Mouse (Mus musculus) erythroblast, embryonic 14.5 days (primary cell): ENCODE data around the gene Osgin1. TPM values are rescaled to one million over a fixed set of nuclear protein-coding genes. Genes with fewer than 3 reads are reported as not detected.

ENCODE experiments used
- H3K27me3 ChIP-seq: 2 replicates; pipeline ENCODE4 v1.6.1; 2012; ENCODE audit warnings: inconsistent platforms; ENCODE audit not compliant: control insufficient read depth
- H3K36me3 ChIP-seq: 2 replicates; pipeline ENCODE4 v1.6.1; 2012; ENCODE audit warnings: mild to moderate bottlenecking, inconsistent platforms; ENCODE audit not compliant: control insufficient read depth
- H3K4me1 ChIP-seq: 2 replicates; pipeline ENCODE4 v1.6.1; 2012; ENCODE audit warnings: inconsistent platforms; ENCODE audit not compliant: control insufficient read depth
- H3K4me3 ChIP-seq: replicated peaks from 2 replicates; pipeline ENCODE3; 2012; ENCODE audit warnings: moderate library complexity, mild to moderate bottlenecking, inconsistent platforms
- H3K9me3 ChIP-seq: 2 replicates; pipeline ENCODE4 v1.6.1; 2012; ENCODE audit warnings: low read length, inconsistent platforms, mixed read lengths; ENCODE audit not compliant: control insufficient read depth
- GATA1 ChIP-seq: IDR thresholded peaks from 2 replicates; pipeline ENCODE4 v1.6.1; 2012; ENCODE audit warnings: low read length, inconsistent platforms, mixed read lengths
- TAL1 ChIP-seq: IDR thresholded peaks from 3 replicates; pipeline ENCODE4 v1.6.1; 2012; ENCODE audit warnings: low read length, inconsistent platforms, mixed read lengths
- polyA plus RNA-seq: library from polyadenylated mRNA; stranded (reverse); fragments of >175 nt; gene quantifications from 2 replicates; pipeline ENCODE4 v1.2.3, GENCODE M21; 2012

Gene Osgin1
- polyA plus RNA-seq, 1 experiment: 0.30 TPM

DNA sequence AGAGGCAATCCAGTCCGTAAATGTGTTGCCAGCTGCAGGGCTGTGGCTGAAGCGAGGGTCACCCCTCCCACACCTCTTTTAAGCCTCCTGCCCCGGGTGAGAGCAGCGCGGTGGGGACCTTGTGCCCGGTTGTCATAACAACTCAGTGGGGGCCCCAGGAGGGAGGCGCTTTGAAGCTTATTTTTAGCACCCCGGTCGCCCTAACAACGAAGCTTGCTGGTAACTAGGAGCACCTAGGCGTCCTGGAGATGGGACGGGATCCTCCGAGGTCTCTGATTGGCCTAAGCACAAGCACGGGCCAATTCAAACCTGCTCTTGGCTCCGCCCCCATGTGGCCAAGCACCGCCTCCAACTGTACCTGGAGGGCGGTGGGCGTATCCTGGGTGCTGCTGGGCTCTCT, 32.2 kb downstream of the Osgin1 start:
- H3K27me3 ChIP-seq: peaks cover 24% of the 10 kb centered on the region
- TF ChIP-seq GATA1 (no peak), TAL1 (no peak)
- no peaks in the 10 kb centered on the region; the same call in 1 of the 2 replicates for H3K4me1 ChIP-seq
- H3K36me3 ChIP-seq: no peaks in the 10 kb centered on the region
- no peak overlapping the region for H3K4me3 ChIP-seq
- H3K9me3 ChIP-seq: no peaks in the 10 kb centered on the region; the same call in none of the 2 replicates

DNA sequence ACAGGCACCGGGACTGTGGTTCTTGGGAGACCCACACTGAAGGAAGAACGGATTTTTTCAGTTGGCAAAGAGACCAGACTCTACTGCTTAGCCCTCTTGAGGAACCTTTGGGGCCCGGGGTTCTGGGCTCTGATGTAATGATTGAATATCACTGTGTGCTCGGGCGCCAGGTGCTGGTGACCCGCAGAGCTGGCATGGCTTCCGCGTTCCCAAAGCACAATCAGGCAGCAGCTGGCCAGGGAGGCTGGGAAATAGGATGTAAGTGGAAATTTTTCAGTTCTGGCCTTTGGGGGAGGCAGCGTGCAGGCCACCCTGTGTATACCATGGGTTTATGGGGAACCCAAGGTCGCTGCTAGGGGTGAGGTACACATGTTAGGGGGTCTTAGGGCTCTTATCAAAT, 32.9 kb downstream of the Osgin1 start:
- no peak overlapping the region for H3K4me3 ChIP-seq
- TF ChIP-seq TAL1 (no peak), GATA1 (no peak)
- H3K27me3 ChIP-seq: peaks cover 24% of the 10 kb centered on the region

DNA sequence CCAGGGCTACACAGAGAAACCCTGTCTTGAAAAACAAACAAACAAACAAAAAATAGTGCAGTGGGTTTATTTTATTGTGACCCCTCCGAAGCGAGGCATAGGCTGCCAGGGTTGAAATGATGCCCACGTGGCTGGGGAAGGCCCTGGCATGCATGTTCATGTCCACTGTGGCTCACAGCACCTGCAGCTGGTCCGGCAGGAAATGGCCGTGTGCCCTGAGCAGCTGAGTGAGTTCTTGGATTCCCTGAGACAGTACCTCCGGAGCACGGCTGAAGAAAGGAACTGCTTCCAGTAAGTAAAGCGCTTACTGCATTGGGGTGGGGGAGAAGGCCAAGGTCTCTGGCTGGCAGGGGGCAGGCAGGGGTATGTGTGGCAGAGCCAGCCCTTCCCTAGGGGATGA, 34.2 kb downstream of the Osgin1 start:
- Histone ChIP-seq H3K4me3 (no peak overlapping the region), H3K4me1 (no peaks in the 10 kb centered on the region; the same call in 1 of the 2 replicates), H3K27me3 (peaks cover 24% of the 10 kb centered on the region), H3K36me3 (no peaks in the 10 kb centered on the region), H3K9me3 (no peaks in the 10 kb centered on the region; the same call in none of the 2 replicates)
- TF ChIP-seq TAL1: no peak
- no peak for TF ChIP-seq GATA1

More for the DNA sequence above, 32.9 kb downstream of the Osgin1 start:
- Histone ChIP-seq H3K36me3 (no peaks in the 10 kb centered on the region), H3K4me1 (no peaks in the 10 kb centered on the region; the same call in 1 of the 2 replicates), H3K9me3 (no peaks in the 10 kb centered on the region; the same call in none of the 2 replicates)

DNA sequence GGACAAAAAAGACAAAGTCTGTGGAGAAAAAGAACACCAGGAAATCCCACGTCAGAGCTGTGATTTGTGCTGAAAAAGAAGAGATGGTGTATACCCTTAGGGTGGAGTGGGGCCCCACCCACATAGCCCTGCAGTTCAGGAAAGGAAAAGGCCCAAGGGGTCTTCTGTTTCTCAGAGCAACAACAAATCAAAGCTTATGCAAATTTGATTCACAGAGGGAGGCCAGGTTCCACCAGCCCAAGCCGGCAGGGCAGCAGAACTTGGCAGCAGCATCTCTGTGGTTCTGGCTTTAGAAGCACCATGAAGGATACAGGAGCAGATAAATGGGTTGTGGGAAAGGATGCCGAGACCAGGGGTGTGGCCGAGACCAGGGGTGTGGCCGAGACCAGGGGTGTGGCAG, 44.8 kb downstream of the Osgin1 start:
- H3K9me3 ChIP-seq: no peaks in the 10 kb centered on the region
- no peaks in the 10 kb centered on the region for H3K36me3 ChIP-seq
- no peaks in the 10 kb centered on the region for H3K4me1 ChIP-seq
- H3K27me3 ChIP-seq: no peaks in the 10 kb centered on the region; the same call in 1 of the 2 replicates
- H3K4me3 ChIP-seq: no peak overlapping the region
- TF ChIP-seq TAL1 (no peak), GATA1 (no peak)

DNA sequence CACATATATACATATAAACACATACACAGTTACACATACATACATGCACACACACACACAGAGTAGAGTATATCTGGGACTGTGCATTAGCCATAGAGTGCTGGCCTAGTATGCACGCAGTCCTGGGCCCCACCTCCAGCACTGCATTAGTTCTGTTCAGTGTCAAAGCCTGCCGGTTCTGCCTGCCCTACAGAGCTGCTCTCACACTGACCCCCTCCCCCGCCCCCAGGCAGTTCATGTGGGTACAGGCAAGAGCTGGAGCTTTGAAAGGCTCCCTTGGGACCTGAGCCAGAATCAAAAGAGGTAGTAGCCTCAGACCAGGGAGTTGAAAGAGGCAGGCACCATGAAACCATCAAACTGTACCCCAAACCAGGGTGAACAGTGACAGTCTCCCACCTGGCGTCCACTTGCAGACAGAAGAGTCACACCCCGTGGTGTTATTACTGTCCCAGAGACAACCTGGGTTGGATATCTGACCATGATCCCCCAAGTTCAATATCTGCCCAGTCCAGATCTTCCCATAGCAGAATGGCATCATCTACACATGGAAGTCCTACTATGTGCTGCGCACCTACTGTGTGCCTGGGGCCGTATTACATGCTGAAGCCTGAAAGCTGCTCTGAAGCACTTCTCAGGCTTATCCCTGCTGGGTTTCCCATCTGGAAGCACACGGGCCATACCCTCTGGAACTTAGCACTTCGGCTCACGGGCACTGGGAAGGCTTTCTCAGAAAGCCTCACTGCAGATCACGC, 50.4 kb downstream of the Osgin1 start:
- Histone ChIP-seq H3K4me3 (no peak overlapping the region), H3K4me1 (peaks cover 9% of the 10 kb centered on the region), H3K9me3 (no peaks in the 10 kb centered on the region), H3K36me3 (no peaks in the 10 kb centered on the region), H3K27me3 (no peaks in the 10 kb centered on the region; the same call in 1 of the 2 replicates)
- TF ChIP-seq TAL1: no peak
- no peak for TF ChIP-seq GATA1

DNA sequence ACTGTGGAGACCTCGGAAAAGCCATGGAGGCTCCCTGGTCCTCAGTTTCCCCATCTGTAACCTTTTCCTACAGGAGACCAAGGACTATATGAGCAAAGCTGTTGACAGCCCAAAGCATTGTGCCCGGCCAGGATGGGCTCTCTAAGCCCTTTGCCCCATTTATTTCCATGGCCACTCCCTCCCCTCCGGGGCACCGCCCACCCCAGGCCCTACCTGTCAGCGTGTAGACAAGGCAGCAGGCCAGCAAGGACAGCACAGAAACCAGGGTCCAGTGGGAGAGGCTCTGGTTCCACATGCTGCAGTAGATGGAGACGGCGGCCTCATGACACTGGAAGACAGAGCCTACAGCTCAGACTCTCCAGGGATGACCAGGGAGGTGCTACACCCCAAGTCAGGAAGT, 53.2 kb downstream of the Osgin1 start:
- H3K4me1 ChIP-seq: peaks cover 9% of the 10 kb centered on the region
- TF ChIP-seq TAL1 (no peak), GATA1 (no peak)
- H3K36me3 ChIP-seq: no peaks in the 10 kb centered on the region
- H3K9me3 ChIP-seq: no peaks in the 10 kb centered on the region
- H3K4me3 ChIP-seq: no peak overlapping the region
- peaks cover 21% of the 10 kb centered on the region for H3K27me3 ChIP-seq

Other genes with a start within 250 kb of the Osgin1 start
- gene Hsbp1, start 89.6 kb upstream of the Osgin1 start, polyA plus RNA-seq: 1.7 and 1.9 TPM in 2 replicates
- gene Mlycd, start 39.2 kb upstream of the Osgin1 start, polyA plus RNA-seq: 0.28 and 0.34 TPM in 2 replicates
- gene Necab2, start 12.6 kb downstream of the Osgin1 start, polyA plus RNA-seq: not detected in 2 replicates
- not detected in 2 replicates for gene Slc38a8, start 67.6 kb downstream of the Osgin1 start, polyA plus RNA-seq
- gene Mbtps1, start 124.6 kb downstream of the Osgin1 start, polyA plus RNA-seq: 9.2 and 13.4 TPM in 2 replicates
- 0.80 and 1.4 TPM in 2 replicates for gene Hsdl1, start 141.1 kb downstream of the Osgin1 start, polyA plus RNA-seq
- gene Dnaaf1, start 141.1 kb downstream of the Osgin1 start, polyA plus RNA-seq: not detected in 2 replicates
- 1.8 and 2.2 TPM in 2 replicates for gene Taf1c, start 171.1 kb downstream of the Osgin1 start, polyA plus RNA-seq
- not detected in 2 replicates for gene Adad2, start 178.6 kb downstream of the Osgin1 start, polyA plus RNA-seq
- gene Kcng4, start 201.6 kb downstream of the Osgin1 start, polyA plus RNA-seq: not detected in 2 replicates
- not detected in 2 replicates for gene Wfdc1, start 232.2 kb downstream of the Osgin1 start, polyA plus RNA-seq